Mouse (Mus musculus) Patski (cell line): ENCODE results near the gene Sh3bp1. TPM values are rescaled to one million over a fixed set of nuclear protein-coding genes. Genes with fewer than 3 reads are reported as not detected.
A peak's percentile ranks its signal among the peaks of the same experiment; 100 is the strongest.

Source experiments
- ATAC-seq: fragments of 100-300 bp; one replicate; pipeline ENCODE4 v1.8.0; 2021
- CTCF ChIA-PET: fragments of 350-600 bp; sonication (Branson Sonifier 250); formaldehyde crosslinking; loops from one replicate; lab custom pipeline; 2022; ENCODE audit warnings: inconsistent platforms; lab: Charles Lee
- POLR2A ChIA-PET: fragments of 350-600 bp; sonication (Branson Sonifier 250); formaldehyde crosslinking; loops from one replicate; lab custom pipeline; 2022; ENCODE audit warnings: antibody characterized with exemption, inconsistent platforms; lab: Charles Lee
- DNase-seq: peaks from one replicate; pipeline ENCODE4 v3.0.0-alpha.2; 2011; ENCODE audit warnings: low read depth, low spot score
- H3K27me3 ChIP-seq: fragments of 371-371 bp; one replicate; pipeline ENCODE4 v1.5.1; 2021
- CTCF ChIP-seq: fragments of 100-300 bp; IDR thresholded peaks from one replicate; pipeline ENCODE4 v1.5.1; 2021
- in situ Hi-C: fragments of 300-500 bp; cut with MboI; formaldehyde crosslinking; loops from 3 replicates; pipeline ENCODE4 v1.11.1; 2018; ENCODE audit warnings: low pct_unique_long_range_greater_than_20kb, mixed read lengths
- polyA plus RNA-seq: library from polyadenylated mRNA; unstranded; gene quantifications from one replicate; pipeline ENCODE4 v1.2.3, GENCODE M21; 2021

Gene Sh3bp1
- polyA plus RNA-seq, 1 experiment from 2014 or later: 13.6 TPM

- POLR2A ChIA-PET: no interaction called here
- in situ Hi-C loops: no loop called here
- no peaks in the 10 kb centered on the region for H3K27me3 ChIP-seq
- TF ChIP-seq CTCF: no peak
- CTCF ChIA-PET: no interaction called here
- DNase-seq (no peak), ATAC-seq (no peak)
Measured at GRCm38 (mm10) chr15:78897488-78897887, 2.1 kb upstream of the Sh3bp1 start.

DNA sequence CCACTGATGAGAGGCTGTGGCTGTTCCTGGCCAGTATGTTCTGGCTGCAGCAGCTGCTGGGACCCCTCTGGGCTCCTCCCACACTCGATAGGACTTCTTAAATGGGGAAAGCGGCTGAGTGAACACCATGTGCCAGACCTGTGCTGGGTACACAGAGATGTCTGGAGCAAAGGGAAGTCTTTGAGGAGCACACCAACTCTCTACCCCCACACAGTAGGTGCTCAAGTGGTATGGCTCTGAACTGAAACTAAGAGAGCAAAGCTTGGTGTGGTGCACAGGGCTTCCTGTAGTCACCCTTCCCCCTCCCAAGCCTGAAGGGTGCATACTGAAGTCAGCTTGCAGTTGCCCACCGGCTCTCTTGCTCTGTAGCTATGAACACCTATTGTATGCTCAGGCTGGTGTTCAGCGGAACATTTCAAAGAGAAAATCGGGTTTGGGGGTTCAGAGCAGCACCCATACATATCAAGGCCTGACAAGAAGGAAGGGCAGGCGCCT is 1.0 kb upstream of the Sh3bp1 start:
- no peak for TF ChIP-seq CTCF
- no peaks in the 10 kb centered on the region for H3K27me3 ChIP-seq
- ChIA-PET POLR2A (interaction anchor here (0.6 to 1.0 kb wide), 2 partner anchors 9 to 231 kb away, joined by 3 to 4 read pairs; no protein-coding TSS in a partner anchor), CTCF (no interaction called here)
- ATAC-seq (no peak), DNase-seq (no peak)
- in situ Hi-C loops: no loop called here

DNA sequence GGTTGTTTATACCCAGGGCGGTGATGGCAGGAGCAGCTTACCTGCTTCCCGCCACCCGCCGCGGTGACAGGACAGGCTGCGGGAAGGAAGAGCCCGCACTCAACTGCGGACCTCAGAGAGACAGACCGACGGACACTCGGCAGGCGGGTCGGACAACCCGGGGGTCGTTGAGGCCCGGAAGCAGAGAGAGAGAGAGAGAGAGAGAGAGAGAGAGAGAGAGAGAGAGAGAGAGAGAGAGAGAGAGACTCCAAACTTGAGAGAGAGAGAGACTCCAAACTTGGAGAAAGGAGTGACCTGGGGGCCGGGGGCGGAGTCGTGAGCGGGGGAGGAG is 194 bp upstream of the Sh3bp1 start, which contains the start of gene Gm49510:
Gene Gm49510, plus strand, starts transcription at position 259 of the 331 bp plus-strand sequence.
- no peak for TF ChIP-seq CTCF
- CTCF ChIA-PET: interaction anchor here (0.6 kb wide), 1 partner anchor 13 kb away, joined by 3 read pairs; no protein-coding TSS in a partner anchor
- ATAC-seq (no peak), DNase-seq (no peak)
- POLR2A ChIA-PET: interaction anchor here (0.5 to 1.0 kb wide), 5 partner anchors 10 to 232 kb away, joined by 3 to 4 read pairs (median 3); no protein-coding TSS in a partner anchor
- no peaks in the 10 kb centered on the region for H3K27me3 ChIP-seq
- in situ Hi-C loops: no loop called here

DNA sequence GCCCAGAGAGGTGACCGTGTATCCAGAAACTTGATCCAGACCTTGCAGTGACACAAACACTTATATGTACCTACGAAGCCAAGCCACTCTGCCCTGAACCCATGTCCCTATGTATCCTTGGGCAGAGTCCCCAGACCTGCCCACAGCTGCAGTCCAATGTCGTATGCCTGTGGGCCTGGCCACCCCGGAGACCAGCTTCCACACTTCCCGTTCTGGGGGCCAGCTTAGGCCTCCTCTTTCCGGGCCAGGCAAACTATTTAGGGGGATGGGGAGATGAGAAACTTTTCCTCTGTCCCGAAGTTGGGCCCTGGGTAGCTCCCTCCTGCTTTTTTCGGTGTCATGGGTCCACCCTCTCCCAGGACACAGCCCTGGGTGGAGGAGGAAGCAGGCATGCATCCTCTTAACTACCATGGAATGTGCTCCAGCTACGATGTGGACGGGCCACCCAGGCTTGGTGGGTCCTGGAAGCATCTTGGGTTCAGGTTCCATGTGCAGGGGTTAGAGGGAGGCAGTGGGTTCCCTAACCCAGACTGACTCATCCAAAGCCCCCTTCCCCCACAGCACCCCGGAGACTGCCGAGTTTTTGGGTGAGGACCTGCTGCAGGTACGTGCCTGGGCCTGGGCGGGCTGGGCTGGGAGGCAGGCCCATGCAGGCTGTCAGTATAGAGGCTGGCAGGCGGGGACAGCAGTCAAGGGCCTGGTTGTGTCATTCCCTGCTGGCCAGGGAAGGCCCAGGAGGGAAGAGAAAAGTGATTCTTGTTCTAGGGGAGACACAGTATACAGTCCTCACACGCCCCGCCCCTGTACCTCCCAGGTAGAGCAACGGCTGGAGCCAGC is 1.2 kb downstream of the Sh3bp1 start:
- no peak for TF ChIP-seq CTCF
- ChIA-PET CTCF (interaction anchor here (0.9 to 1.1 kb wide), 2 partner anchors 10 to 15 kb away, joined by 4 read pairs; no protein-coding TSS in a partner anchor), POLR2A (interaction anchor here (1.0 kb wide), 1 partner anchor 14 kb away, joined by 3 read pairs; no protein-coding TSS in a partner anchor)
- no peaks in the 10 kb centered on the region for H3K27me3 ChIP-seq
- ATAC-seq (no peak), DNase-seq (no peak)
- in situ Hi-C loops: no loop called here

- DNase-seq (no peak), ATAC-seq (no peak)
- CTCF ChIA-PET: interaction anchor here (1.1 kb wide), 1 partner anchor 9 kb away, joined by 4 read pairs; no protein-coding TSS in a partner anchor
- no peaks in the 10 kb centered on the region for H3K27me3 ChIP-seq
- in situ Hi-C loops: no loop called here
- TF ChIP-seq CTCF: no peak
- POLR2A ChIA-PET: no interaction called here
Measured at GRCm38 (mm10) chr15:78901422-78901789, 1.8 kb downstream of the Sh3bp1 start.

GRCm38 (mm10) chr15:78903243-78903642 is 3.7 kb downstream of the Sh3bp1 start:
- no peak for DNase-seq
- in situ Hi-C loops: no loop called here
- POLR2A ChIA-PET: interaction anchor here (1.1 kb wide), 1 partner anchor 9 kb away, joined by 3 read pairs; no protein-coding TSS in a partner anchor
- ATAC-seq: peak; percentile 10
- CTCF ChIA-PET: interaction anchor here (0.6 to 2.7 kb wide), 10 partner anchors 11 to 80 kb away, joined by 3 to 35 read pairs (median 3); partner anchors contain the start of gene Pdxp
- TF ChIP-seq CTCF: no peak
- H3K27me3 ChIP-seq: no peaks in the 10 kb centered on the region

DNA sequence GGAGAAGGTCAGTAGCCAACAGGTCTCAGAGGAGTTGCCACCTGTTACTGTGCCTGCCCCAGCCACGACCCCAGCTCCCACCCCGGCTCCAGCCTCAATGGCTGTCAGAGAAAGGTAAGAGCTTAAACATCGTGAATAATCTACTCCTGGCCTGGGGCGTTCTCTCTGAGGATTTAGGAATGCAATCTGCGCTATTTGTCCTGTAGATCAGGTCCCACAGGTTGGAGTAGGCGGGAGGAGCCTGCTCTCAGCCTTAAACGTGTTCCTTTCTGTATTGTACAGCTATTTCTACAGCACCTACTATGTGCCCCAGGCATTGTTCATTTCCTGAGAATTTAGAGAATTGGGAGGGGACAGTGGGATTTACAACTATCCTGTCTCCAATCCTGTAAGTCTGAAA is 8.8 kb downstream of the Sh3bp1 start:
- DNase-seq (no peak), ATAC-seq (no peak)
- H3K27me3 ChIP-seq: no peaks in the 10 kb centered on the region
- ChIA-PET POLR2A (no interaction called here), CTCF (no interaction called here)
- TF ChIP-seq CTCF: no peak
- in situ Hi-C loops: no loop called here

GRCm38 (mm10) chr15:78908982-78909381 is 9.4 kb downstream of the Sh3bp1 start:
- ChIA-PET POLR2A (no interaction called here), CTCF (no interaction called here)
- H3K27me3 ChIP-seq: no peaks in the 10 kb centered on the region
- ATAC-seq (no peak), DNase-seq (no peak)
- TF ChIP-seq CTCF: no peak
- in situ Hi-C loops: no loop called here

GRCm38 (mm10) chr15:78912040-78912439 is 12.5 kb downstream of the Sh3bp1 start:
- ChIA-PET CTCF (interaction anchor here (0.7 to 5.7 kb wide), 6 partner anchors 9 to 82 kb away, joined by 3 to 35 read pairs (median 4); partner anchors contain the start of genes Gm49510 and Sh3bp1), POLR2A (interaction anchor here (0.8 to 1.2 kb wide), 2 partner anchors 9 to 15 kb away, joined by 3 read pairs; partner anchors contain the start of gene Lgals1)
- TF ChIP-seq CTCF: no peak
- in situ Hi-C loops: no loop called here
- no peaks in the 10 kb centered on the region for H3K27me3 ChIP-seq
- ATAC-seq (no peak), DNase-seq (no peak)

DNA sequence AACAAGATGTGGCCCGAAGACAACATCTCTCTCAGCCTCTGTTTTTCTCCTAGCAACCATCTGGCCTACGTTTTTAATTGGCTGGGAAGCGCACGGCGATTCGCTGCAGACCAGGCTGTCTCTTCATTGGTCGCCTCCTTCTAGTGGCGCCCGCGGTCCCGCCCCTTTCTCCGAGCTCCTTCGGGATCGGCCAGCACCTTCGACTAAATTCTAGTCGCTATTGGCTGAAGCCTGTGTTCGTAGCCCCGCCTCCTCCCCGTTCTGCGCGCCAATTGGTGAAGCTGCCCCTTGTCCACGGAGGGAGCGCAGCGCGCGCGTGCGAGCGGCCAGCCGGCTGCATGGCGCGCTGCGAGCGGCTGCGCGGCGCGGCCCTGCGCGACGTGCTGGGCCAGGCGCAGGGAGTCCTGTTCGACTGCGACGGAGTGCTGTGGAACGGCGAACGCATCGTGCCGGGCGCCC is 14.1 kb downstream of the Sh3bp1 start, which contains the start of gene Pdxp:
Gene Pdxp, plus strand, starts transcription at position 288 of the 459 bp plus-strand sequence.
- POLR2A ChIA-PET: interaction anchor here (0.6 to 4.6 kb wide), 5 partner anchors 14 to 226 kb away, joined by 3 to 41 read pairs (median 8); partner anchors contain the start of genes Lgals1 and Nol12
- peak; percentile 89 for DNase-seq
- no peaks in the 10 kb centered on the region for H3K27me3 ChIP-seq
- ATAC-seq: peak; percentile 85
- CTCF ChIA-PET: interaction anchor here (0.6 to 5.7 kb wide), 5 partner anchors 11 to 49 kb away, joined by 3 to 136 read pairs (median 33); partner anchors contain the start of gene Nol12
- no peak for TF ChIP-seq CTCF
- in situ Hi-C loops: no loop called here
